ENCODE assay signal across 11 mouse cellular contexts in genomic region chr2:173938440-173938787, GRCm38 (mm10).
DNase-seq lines count a peak whose midpoint lies in the region; ATAC-seq and TF ChIP-seq lines count a peak whose summit lies in the region.
"Had no signal": no experiment of that assay in that cellular context is flagged by ENCODE, and none has a peak within 500 bp of the region (broad histone marks: within the 10 kb centered on the region; RNA-seq: fewer than 3 reads in every experiment).

No protein-coding gene starts in this region.

- WGBS in forebrain, embryonic 16.5 days = 64% methylated on average over 11 of the region's 11 CpGs
- 67% methylated on average over 11 of the region's 11 CpGs for WGBS in forebrain, embryonic 14.5 days
- 23% methylated on average over 11 of the region's 11 CpGs for WGBS in hindbrain, embryonic 14.5 days
- WGBS in midbrain, embryonic 12.5 days = 73% methylated on average over 11 of the region's 11 CpGs

- ATAC-seq in forebrain, embryonic 16.5 days = peak; percentile 29; the same call in 1 of the 2 replicates
- ATAC-seq in forebrain, embryonic 14.5 days = no peak
- ATAC-seq in hindbrain, embryonic 14.5 days (ENCODE audit: low FRiP score) = 0 out of 2 replicates have a peak, but pooled peaks have one; percentile 56
- ATAC-seq in midbrain, embryonic 12.5 days (ENCODE audit: low FRiP score, low read depth) = peak; percentile 41; the same call in 1 of the 2 replicates

- DNase-seq in forebrain, embryonic 14.5 days (ENCODE audit: low spot score) = no peak
- DNase-seq in brain, embryonic 14.5 days (ENCODE audit: low read depth) = peak; percentile 36
- no peak for DNase-seq in hindbrain, embryonic 14.5 days (ENCODE audit: low spot score)
- DNase-seq in B cell, adult 2 months = no peak
- DNase-seq in adrenal gland, adult (ENCODE audit: inconsistent age in 2 of 2, low spot score in 1 of 2) = no peak
- no peak for DNase-seq in left cerebral cortex, postnatal 4 days
- DNase-seq: cerebellum, postnatal 10 days; thymus, postnatal 14 days had no signal

- intact Hi-C loops in left cerebral cortex, postnatal 4 days (cut with DNase I) = no loop called here

- no peak for TF ChIP-seq POLR2A in brain, embryonic 14.5 days (IDR thresholded peaks at IDR 0.05; ENCODE audit: borderline replicate concordance, extremely low read depth, insufficient read depth, insufficient read length, poor library complexity, severe bottlenecking)

- peaks cover 10% of the 10 kb centered on the region for H3K4me1 ChIP-seq in forebrain, embryonic 16.5 days (replicated peaks; ENCODE audit: control insufficient read depth, insufficient read depth, low read length)
- peaks cover 3% of the 10 kb centered on the region; the same call in 1 of the 2 replicates for H3K4me1 ChIP-seq in forebrain, embryonic 14.5 days (ENCODE audit: control insufficient read depth, insufficient read depth, low read length)
- H3K4me1 ChIP-seq in hindbrain, embryonic 14.5 days (replicated peaks; ENCODE audit: control insufficient read depth, insufficient read depth, low read length) = peaks cover 18% of the 10 kb centered on the region
- peaks cover 14% of the 10 kb centered on the region for H3K4me1 ChIP-seq in midbrain, embryonic 12.5 days

- H3K9ac ChIP-seq in forebrain, embryonic 16.5 days (replicated peaks; ENCODE audit: low read depth, low read length) = no peak overlapping the region
- no peak overlapping the region for H3K9ac ChIP-seq in forebrain, embryonic 14.5 days (ENCODE audit: low read length)
- peak overlapping the region; percentile 46 for H3K9ac ChIP-seq in hindbrain, embryonic 14.5 days
- H3K9ac ChIP-seq in midbrain, embryonic 12.5 days (replicated peaks) = no peak overlapping the region

- H3K9me3 ChIP-seq in forebrain, embryonic 16.5 days (ENCODE audit: control insufficient read depth, low read length) = peaks cover 3% of the 10 kb centered on the region
- peaks cover under 1% of the 10 kb centered on the region; the same call in 1 of the 2 replicates for H3K9me3 ChIP-seq in forebrain, embryonic 14.5 days (replicated peaks; ENCODE audit: control insufficient read depth, low read length)
- H3K9me3 ChIP-seq in hindbrain, embryonic 14.5 days (ENCODE audit: control insufficient read depth, low read length) = no peaks in the 10 kb centered on the region
- 0 out of 2 replicates have a peak, but pooled peaks cover 4% of the 10 kb centered on the region for H3K9me3 ChIP-seq in midbrain, embryonic 12.5 days

- no peak overlapping the region for H3K4me3 ChIP-seq in forebrain, embryonic 16.5 days (replicated peaks; ENCODE audit: low read length)
- H3K4me3 ChIP-seq in forebrain, embryonic 14.5 days (ENCODE audit: low read depth, low read length) = no peak overlapping the region
- H3K4me3 ChIP-seq in hindbrain, embryonic 14.5 days (replicated peaks; ENCODE audit: low read length) = no peak overlapping the region
- H3K4me3 ChIP-seq in midbrain, embryonic 12.5 days = no peak overlapping the region

- H3K27me3 ChIP-seq in forebrain, embryonic 16.5 days (replicated peaks; ENCODE audit: control insufficient read depth, insufficient read depth, low read length) = no peaks in the 10 kb centered on the region
- H3K27me3 ChIP-seq in forebrain, embryonic 14.5 days (replicated peaks; ENCODE audit: control insufficient read depth, insufficient read depth, low read length) = no peaks in the 10 kb centered on the region
- no peaks in the 10 kb centered on the region for H3K27me3 ChIP-seq in hindbrain, embryonic 14.5 days (ENCODE audit: control insufficient read depth, insufficient read depth, low read length)
- H3K27me3 ChIP-seq in midbrain, embryonic 12.5 days = no peaks in the 10 kb centered on the region

- no peak overlapping the region for H3K27ac ChIP-seq in forebrain, embryonic 16.5 days (ENCODE audit: low read length)
- no peak overlapping the region for H3K27ac ChIP-seq in forebrain, embryonic 14.5 days (ENCODE audit: low read depth, low read length)
- H3K27ac ChIP-seq in hindbrain, embryonic 14.5 days = peak overlapping the region; percentile 72
- H3K27ac ChIP-seq in midbrain, embryonic 12.5 days (replicated peaks) = peak overlapping the region; percentile 70

- H3K36me3 ChIP-seq in forebrain, embryonic 16.5 days (ENCODE audit: control insufficient read depth, insufficient read depth) = no peaks in the 10 kb centered on the region
- H3K36me3 ChIP-seq in forebrain, embryonic 14.5 days (ENCODE audit: control insufficient read depth, insufficient read depth, low read length) = no peaks in the 10 kb centered on the region
- H3K36me3 ChIP-seq in hindbrain, embryonic 14.5 days (replicated peaks; ENCODE audit: control insufficient read depth, insufficient read depth) = no peaks in the 10 kb centered on the region
- no peaks in the 10 kb centered on the region for H3K36me3 ChIP-seq in midbrain, embryonic 12.5 days

- no peak overlapping the region for H3K4me2 ChIP-seq in forebrain, embryonic 16.5 days (ENCODE audit: low read length)
- H3K4me2 ChIP-seq in forebrain, embryonic 14.5 days (ENCODE audit: low read length) = no peak overlapping the region
- no peak overlapping the region for H3K4me2 ChIP-seq in hindbrain, embryonic 14.5 days (replicated peaks)
- no peak overlapping the region for H3K4me2 ChIP-seq in midbrain, embryonic 12.5 days (replicated peaks)
- H3K4me2 ChIP-seq: heart, embryonic 11.5 days had no signal

- TF ChIP-seq CTCF in brain, embryonic 14.5 days (IDR thresholded peaks at IDR 0.05; ENCODE audit: borderline replicate concordance, extremely low read depth, insufficient read depth, insufficient read length) = no peak

Comparison
In these comparisons a context has a peak if more than half of its experiments do, and no peak if none do; other contexts are left out.
1. H3K27ac ChIP-seq: peak in hindbrain, embryonic 14.5 days (single experiment) and midbrain, embryonic 12.5 days (single experiment); none in forebrain, embryonic 16.5 days (single experiment) and forebrain, embryonic 14.5 days (single experiment).